Mouse (Mus musculus): ENCODE measurements around the gene Htra2. TPM values are rescaled to one million over a fixed set of nuclear protein-coding genes. Genes with fewer than 3 reads are reported as not detected.

Gene Htra2
- 28.7 and 33.2 TPM in 2 replicates for polyA plus RNA-seq (2014; fragmentation: Nextera tagmentation; extraction: Ambion mirVana)

DNA sequence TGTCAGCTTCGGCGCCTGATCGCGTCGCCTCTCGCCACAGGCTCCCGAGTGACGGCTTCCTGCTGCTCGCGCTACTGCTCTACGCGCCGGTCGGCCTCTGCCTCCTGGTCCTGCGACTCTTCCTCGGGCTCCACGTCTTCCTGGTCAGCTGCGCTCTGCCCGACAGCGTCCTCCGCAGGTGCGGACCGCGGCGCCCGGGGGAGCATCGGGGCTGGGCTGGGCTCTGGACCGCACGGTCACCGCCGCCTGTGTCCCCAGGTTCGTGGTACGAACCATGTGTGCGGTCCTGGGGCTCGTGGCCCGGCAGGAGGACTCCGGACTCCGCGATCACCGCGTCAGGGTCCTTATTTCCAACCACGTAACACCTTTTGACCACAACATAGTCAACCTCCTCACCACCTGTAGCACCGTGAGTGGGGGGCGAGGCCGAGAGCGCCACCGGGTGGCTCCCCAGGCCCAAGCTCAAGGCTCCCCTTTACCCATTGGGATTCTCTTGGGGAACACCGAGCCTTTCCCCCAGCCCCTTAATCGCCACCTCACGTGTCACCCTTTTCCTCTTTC, at the start of gene Htra2:
TSS of gene Htra2 (minus strand) at position 403 of the 561 bp plus-strand sequence.
- Histone ChIP-seq H3K9ac (ENCODE audit: low read length) (peak within 1 kb of the TSS; percentile 94), H3K4me1 (ENCODE audit: control insufficient read depth, insufficient read depth, low read length) (peaks cover 14% of the 10 kb centered on the region), H3K36me3 (ENCODE audit: control insufficient read depth, insufficient read depth, low read length) (peaks cover 10% of the 10 kb centered on the region; the same call in 1 of the 2 replicates), H3K27me3 (ENCODE audit: control insufficient read depth, insufficient read depth, low read length) (0 out of 2 replicates have a peak, but pooled peaks cover 2% of the 10 kb centered on the region), H3K9me3 (ENCODE audit: control insufficient read depth, low read length) (no peaks in the 10 kb centered on the region), H3K4me2 (ENCODE audit: low read depth, severe bottlenecking) (peak within 1 kb of the TSS; percentile 92), H3K4me3 (ENCODE audit: low read depth, low read length) (peak within 1 kb of the TSS; percentile 99), H3K27ac (replicated peaks; ENCODE audit: low read depth, low read length) (peak within 1 kb of the TSS; percentile 81)
- DNase-seq (ENCODE audit: low spot score) (peak; percentile 62), ATAC-seq (ENCODE audit: insufficient number of reproducible peaks, low FRiP score, low TSS enrichment, low read depth) (peak; percentile 15)
- under 1% methylated on average over 50 of the region's 50 CpGs for WGBS

DNA sequence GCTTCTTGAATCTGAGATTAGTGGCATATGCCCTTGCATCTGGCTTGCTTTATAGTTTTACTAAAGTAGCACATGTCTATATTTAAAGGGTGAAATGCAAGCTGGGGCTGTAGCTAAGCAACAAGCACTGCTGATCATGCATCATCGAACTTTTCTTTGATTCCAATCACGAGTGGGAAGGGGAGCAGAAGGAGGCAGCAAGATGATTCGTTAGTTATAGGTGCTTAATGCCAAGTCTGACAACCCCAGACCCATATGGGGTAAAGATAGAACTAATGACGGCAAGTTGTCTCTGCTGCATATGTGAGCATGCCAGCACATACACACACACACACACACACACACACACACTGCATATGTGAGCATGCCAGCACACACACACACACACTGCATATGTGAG, 49.1 kb upstream of the Htra2 start:
- DNase-seq (ENCODE audit: low spot score) = no peak
- no peak for ATAC-seq (ENCODE audit: insufficient number of reproducible peaks, low FRiP score, low TSS enrichment, low read depth)
- peaks cover 22% of the 10 kb centered on the region for H3K4me1 ChIP-seq (ENCODE audit: control insufficient read depth, insufficient read depth, low read length)
- H3K9me3 ChIP-seq (ENCODE audit: control insufficient read depth, low read length) = no peaks in the 10 kb centered on the region
- H3K4me3 ChIP-seq (ENCODE audit: low read depth, low read length) = no peak overlapping the region
- 0 out of 2 replicates have a peak, but pooled peaks cover 3% of the 10 kb centered on the region for H3K27me3 ChIP-seq (ENCODE audit: control insufficient read depth, insufficient read depth, low read length)
- 90% methylated on average over 4 of the region's 4 CpGs for WGBS
- H3K27ac ChIP-seq (replicated peaks; ENCODE audit: low read depth, low read length) = no peak overlapping the region
- no peak overlapping the region for H3K9ac ChIP-seq (ENCODE audit: low read length)
- no peak overlapping the region for H3K4me2 ChIP-seq (ENCODE audit: low read depth, severe bottlenecking)
- H3K36me3 ChIP-seq (ENCODE audit: control insufficient read depth, insufficient read depth, low read length) = no peaks in the 10 kb centered on the region

DNA sequence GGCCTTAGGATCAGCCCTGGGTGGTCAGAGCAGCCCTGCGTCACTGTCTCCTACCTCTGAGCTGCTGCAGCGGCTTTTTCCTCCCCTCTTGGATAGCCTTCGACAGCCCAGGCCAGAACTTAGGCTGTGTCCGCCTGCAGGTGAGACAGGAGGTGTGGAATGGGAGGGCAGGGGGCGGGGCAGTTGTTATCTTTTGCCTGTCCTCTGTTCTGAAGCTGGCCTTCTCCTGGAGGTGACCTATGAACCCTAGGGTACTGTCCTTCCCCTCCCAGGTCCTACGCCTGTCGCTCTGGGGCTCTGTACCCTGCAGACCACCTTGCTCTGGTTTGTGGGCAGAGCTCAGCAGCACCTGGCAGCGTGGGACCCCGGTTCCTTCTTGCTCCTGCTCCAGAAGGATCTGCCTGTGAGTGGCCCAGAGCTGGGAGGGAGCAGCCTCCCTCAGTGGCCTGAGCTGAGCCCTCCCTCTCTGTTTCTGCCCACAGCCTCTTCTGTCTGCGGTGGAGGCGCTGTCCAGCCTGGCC, 48.1 kb upstream of the Htra2 start:
- no peak for DNase-seq (ENCODE audit: low spot score)
- H3K4me2 ChIP-seq (ENCODE audit: low read depth, severe bottlenecking) = no peak overlapping the region

DNA sequence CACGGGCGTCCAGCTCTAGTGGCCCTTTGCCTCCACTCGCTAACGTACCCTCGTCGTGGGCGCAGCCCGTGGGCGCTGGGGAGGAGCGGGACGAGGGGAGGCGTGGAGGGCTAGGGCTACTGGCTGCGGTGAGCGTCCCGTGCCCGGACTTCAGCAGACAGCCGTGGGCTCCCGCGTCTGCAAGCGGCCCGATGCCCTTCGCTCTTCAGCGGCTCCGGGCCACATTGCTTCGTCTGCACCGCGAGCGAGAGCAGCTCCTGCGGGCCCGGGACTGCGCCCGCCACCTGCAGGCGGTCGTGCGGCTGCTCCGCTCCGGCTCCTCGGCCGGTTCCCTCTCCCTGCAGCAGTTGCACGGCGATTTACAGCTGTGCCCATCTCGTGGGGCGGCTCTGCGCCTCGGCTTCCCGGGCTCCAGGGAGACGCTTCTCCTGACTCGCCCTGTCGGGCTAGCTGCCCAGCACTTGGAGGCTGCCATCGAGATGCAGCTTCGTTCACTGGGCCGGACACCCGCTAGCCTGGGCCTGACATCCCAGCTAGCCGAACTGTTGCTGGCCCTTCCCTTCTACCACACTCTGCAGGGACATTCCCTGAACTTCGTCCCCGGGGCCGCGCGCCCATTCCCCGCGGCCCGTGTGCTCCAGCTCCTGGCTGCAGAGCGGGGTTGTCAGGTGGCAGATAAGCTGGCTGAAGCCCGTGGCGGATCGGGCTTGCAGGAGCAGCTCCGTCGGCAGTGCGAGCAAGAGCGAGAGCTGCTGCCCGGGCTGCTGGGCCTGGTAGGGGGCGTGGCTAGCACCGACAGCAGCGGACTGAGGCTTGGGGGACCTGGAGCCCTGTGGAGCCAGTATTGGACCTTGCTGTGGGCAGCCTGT, 46.8 kb upstream of the Htra2 start:
- Histone ChIP-seq H3K36me3 (ENCODE audit: control insufficient read depth, insufficient read depth, low read length) (no peaks in the 10 kb centered on the region), H3K9me3 (ENCODE audit: control insufficient read depth, low read length) (no peaks in the 10 kb centered on the region), H3K4me1 (ENCODE audit: control insufficient read depth, insufficient read depth, low read length) (peaks cover 14% of the 10 kb centered on the region), H3K4me2 (ENCODE audit: low read depth, severe bottlenecking) (peak overlapping the region; percentile 100), H3K27ac (replicated peaks; ENCODE audit: low read depth, low read length) (peak overlapping the region; percentile 2), H3K4me3 (ENCODE audit: low read depth, low read length) (peak overlapping the region; percentile 75), H3K9ac (ENCODE audit: low read length) (peak overlapping the region; percentile 75), H3K27me3 (ENCODE audit: control insufficient read depth, insufficient read depth, low read length) (0 out of 2 replicates have a peak, but pooled peaks cover 3% of the 10 kb centered on the region)
- DNase-seq (ENCODE audit: low spot score) (peak; percentile 77), ATAC-seq (ENCODE audit: insufficient number of reproducible peaks, low FRiP score, low TSS enrichment, low read depth) (peak; percentile 70)
- under 1% methylated on average over 73 of the region's 74 CpGs for WGBS

More for the DNA sequence above, 48.1 kb upstream of the Htra2 start:
- Histone ChIP-seq H3K36me3 (ENCODE audit: control insufficient read depth, insufficient read depth, low read length) (no peaks in the 10 kb centered on the region), H3K9me3 (ENCODE audit: control insufficient read depth, low read length) (no peaks in the 10 kb centered on the region), H3K9ac (ENCODE audit: low read length) (no peak overlapping the region; the same call in 1 of the 2 replicates), H3K27me3 (ENCODE audit: control insufficient read depth, insufficient read depth, low read length) (0 out of 2 replicates have a peak, but pooled peaks cover 3% of the 10 kb centered on the region), H3K27ac (replicated peaks; ENCODE audit: low read depth, low read length) (no peak overlapping the region), H3K4me1 (ENCODE audit: control insufficient read depth, insufficient read depth, low read length) (peaks cover 19% of the 10 kb centered on the region), H3K4me3 (ENCODE audit: low read depth, low read length) (no peak overlapping the region)
- ATAC-seq (ENCODE audit: insufficient number of reproducible peaks, low FRiP score, low TSS enrichment, low read depth) = no peak
- 40% methylated on average over 11 of the region's 11 CpGs for WGBS

DNA sequence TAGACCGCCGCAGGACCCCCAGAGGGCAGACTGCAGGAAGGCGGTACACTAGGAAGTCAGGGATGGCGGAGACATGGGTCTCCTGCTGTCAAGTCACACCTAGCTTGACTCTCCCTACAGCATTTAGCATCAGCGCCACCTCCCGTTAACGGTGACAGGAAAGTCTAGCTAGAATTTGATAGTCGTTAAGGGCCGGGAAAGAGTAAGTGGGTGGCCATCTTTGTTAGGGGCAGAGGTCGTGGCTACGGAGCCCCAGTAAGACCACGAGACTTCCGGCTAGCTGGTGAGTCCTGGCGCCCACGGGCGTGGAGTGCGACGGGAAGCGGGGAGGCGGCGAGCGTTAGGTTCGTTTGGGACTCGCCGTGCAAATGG, 46.2 kb upstream of the Htra2 start, which contains the start of the genes Ccdc142 and Gm42688:
TSS of gene Ccdc142 (plus strand) at position 286 of the 372 bp plus-strand sequence.
TSS of gene Gm42688 (plus strand) at position 302 of the 372 bp plus-strand sequence.
- peak within 1 kb of the TSS; percentile 75 for H3K4me3 ChIP-seq (ENCODE audit: low read depth, low read length)
- WGBS = 2% methylated on average over 25 of the region's 25 CpGs
- H3K9me3 ChIP-seq (ENCODE audit: control insufficient read depth, low read length) = no peaks in the 10 kb centered on the region
- H3K27ac ChIP-seq (replicated peaks; ENCODE audit: low read depth, low read length) = peak within 1 kb of the TSS; percentile 2
- peaks cover 14% of the 10 kb centered on the region for H3K4me1 ChIP-seq (ENCODE audit: control insufficient read depth, insufficient read depth, low read length)
- DNase-seq (ENCODE audit: low spot score) (peak; percentile 82), ATAC-seq (ENCODE audit: insufficient number of reproducible peaks, low FRiP score, low TSS enrichment, low read depth) (peak; percentile 75)
- peak within 1 kb of the TSS; percentile 100 for H3K4me2 ChIP-seq (ENCODE audit: low read depth, severe bottlenecking)
- no peaks in the 10 kb centered on the region for H3K36me3 ChIP-seq (ENCODE audit: control insufficient read depth, insufficient read depth, low read length)
- peak within 1 kb of the TSS; percentile 75 for H3K9ac ChIP-seq (ENCODE audit: low read length)
- 0 out of 2 replicates have a peak, but pooled peaks cover 3% of the 10 kb centered on the region for H3K27me3 ChIP-seq (ENCODE audit: control insufficient read depth, insufficient read depth, low read length)

DNA sequence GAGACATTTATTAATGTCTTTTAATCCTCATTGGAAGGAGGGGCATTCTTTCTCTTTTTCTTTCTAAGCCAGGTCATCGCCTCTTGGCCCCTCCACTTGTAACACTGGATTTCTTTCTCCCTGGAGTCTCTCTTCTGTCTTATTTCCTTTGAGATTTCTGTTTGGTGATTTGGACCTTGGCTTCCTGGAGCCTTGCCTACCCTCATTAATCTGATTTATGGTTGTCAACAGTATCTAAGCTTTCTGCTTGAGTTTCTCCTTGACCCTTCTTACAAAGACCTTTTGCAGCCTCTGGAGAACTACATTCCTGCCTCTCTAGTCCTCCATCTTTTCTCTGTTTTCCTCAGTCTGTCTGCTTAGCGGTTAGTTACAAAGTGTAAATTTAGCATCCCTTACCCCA, 43.3 kb upstream of the Htra2 start:
- Histone ChIP-seq H3K27ac (replicated peaks; ENCODE audit: low read depth, low read length) (no peak overlapping the region), H3K9me3 (ENCODE audit: control insufficient read depth, low read length) (no peaks in the 10 kb centered on the region; the same call in 1 of the 2 replicates), H3K4me2 (ENCODE audit: low read depth, severe bottlenecking) (no peak overlapping the region), H3K9ac (ENCODE audit: low read length) (no peak overlapping the region), H3K4me1 (ENCODE audit: control insufficient read depth, insufficient read depth, low read length) (peaks cover 14% of the 10 kb centered on the region), H3K27me3 (ENCODE audit: control insufficient read depth, insufficient read depth, low read length) (0 out of 2 replicates have a peak, but pooled peaks cover 2% of the 10 kb centered on the region), H3K4me3 (ENCODE audit: low read depth, low read length) (no peak overlapping the region), H3K36me3 (ENCODE audit: control insufficient read depth, insufficient read depth, low read length) (no peaks in the 10 kb centered on the region)
- 58% methylated on average over 2 of the region's 2 CpGs for WGBS
- ATAC-seq (ENCODE audit: insufficient number of reproducible peaks, low FRiP score, low TSS enrichment, low read depth) = no peak
- DNase-seq (ENCODE audit: low spot score) = no peak

DNA sequence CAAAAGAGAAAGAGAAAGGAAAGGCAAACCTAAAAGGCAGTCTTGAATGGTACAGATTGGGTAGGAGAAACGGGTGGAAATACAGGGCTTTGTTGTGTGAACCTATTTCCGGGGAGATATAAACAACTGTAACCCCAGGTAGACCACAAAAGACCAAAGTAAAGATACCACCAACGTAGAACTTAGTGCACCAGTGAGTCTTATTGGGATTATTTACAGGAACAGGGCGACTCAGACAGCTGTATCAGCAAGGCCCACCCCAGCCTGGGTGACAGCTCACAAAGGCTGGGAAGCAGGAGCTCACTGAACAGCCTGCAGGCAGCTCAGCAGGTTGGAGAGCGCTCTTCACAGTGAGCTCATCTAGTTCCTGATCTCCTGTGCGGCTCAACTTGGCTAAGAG, 40.9 kb upstream of the Htra2 start:
- H3K27ac ChIP-seq (replicated peaks; ENCODE audit: low read depth, low read length) = no peak overlapping the region
- ATAC-seq (ENCODE audit: insufficient number of reproducible peaks, low FRiP score, low TSS enrichment, low read depth) = no peak

More for the DNA sequence above, 40.9 kb upstream of the Htra2 start:
- no peak overlapping the region for H3K9ac ChIP-seq (ENCODE audit: low read length)
- no peaks in the 10 kb centered on the region for H3K36me3 ChIP-seq (ENCODE audit: control insufficient read depth, insufficient read depth, low read length)
- no peak for DNase-seq (ENCODE audit: low spot score)
- no peaks in the 10 kb centered on the region; the same call in 1 of the 2 replicates for H3K9me3 ChIP-seq (ENCODE audit: control insufficient read depth, low read length)
- no peak overlapping the region for H3K4me2 ChIP-seq (ENCODE audit: low read depth, severe bottlenecking)
- WGBS = 50% methylated on average over 6 of the region's 6 CpGs
- no peak overlapping the region for H3K4me3 ChIP-seq (ENCODE audit: low read depth, low read length)
- peaks cover 1% of the 10 kb centered on the region; the same call in 1 of the 2 replicates for H3K4me1 ChIP-seq (ENCODE audit: control insufficient read depth, insufficient read depth, low read length)
- H3K27me3 ChIP-seq (ENCODE audit: control insufficient read depth, insufficient read depth, low read length) = no peaks in the 10 kb centered on the region
